Mouse (Mus musculus) E14TG2a.4 (cell line): Measurements from ENCODE around the gene Ino80b.

Source experiments
- H3K27me3 ChIP-seq: 2 replicates; pipeline ENCODE4 v1.6.1; 2014; ENCODE audit warnings: low read length, control low read depth; ENCODE audit not compliant: insufficient read depth
- H3K36me3 ChIP-seq: 2 replicates; pipeline ENCODE4 v1.6.1; 2014; ENCODE audit warnings: low read length, control low read depth; ENCODE audit not compliant: insufficient read depth
- H3K4me1 ChIP-seq: replicated peaks from 2 replicates; pipeline ENCODE4 v1.6.1; 2014; ENCODE audit warnings: low read depth, low read length, control low read depth
- H3K4me3 ChIP-seq: replicated peaks from 2 replicates; pipeline ENCODE4 v1.5.1; 2014; ENCODE audit warnings: mild to moderate bottlenecking, low read length
- H3K9me3 ChIP-seq: 2 replicates; pipeline ENCODE4 v1.6.1; 2014; ENCODE audit warnings: low read length, control low read depth
- CTCF ChIP-seq: conservative IDR thresholded peaks from 2 replicates; pipeline ENCODE4 v1.5.1; 2014; ENCODE audit warnings: low read length
- NANOG ChIP-seq: IDR thresholded peaks from 2 replicates; pipeline ENCODE4 v1.6.1; 2014; ENCODE audit warnings: borderline replicate concordance, low read length, mixed read lengths
- POU5F1 ChIP-seq: IDR thresholded peaks from 2 replicates; pipeline ENCODE4 v1.6.1; 2014; ENCODE audit warnings: low read length, borderline replicate concordance

The Ino80b gene

DNA sequence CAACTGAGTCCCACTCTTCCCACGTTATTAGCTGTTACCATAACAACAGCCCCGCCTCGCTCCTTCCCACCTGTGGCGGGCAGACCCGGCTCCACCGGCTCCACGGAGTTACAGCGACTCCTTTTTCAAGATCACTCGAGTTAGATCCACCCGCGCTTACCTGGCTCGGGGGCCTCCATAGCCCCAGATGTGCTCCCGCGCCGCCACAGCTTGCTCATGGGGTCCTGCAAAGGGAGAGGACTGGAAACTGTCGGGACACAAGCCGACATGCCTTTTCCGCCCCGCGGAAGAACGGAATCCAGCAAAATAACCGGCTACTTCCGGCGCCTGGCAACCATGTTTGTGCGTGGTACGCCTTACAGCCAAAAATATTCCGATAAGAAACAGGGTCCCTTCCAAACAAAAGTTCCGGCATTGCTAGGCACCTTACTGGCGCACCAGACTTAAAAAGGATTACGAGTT, 349 bp downstream of the Ino80b start:
- Histone ChIP-seq H3K9me3 (no peaks in the 10 kb centered on the region), H3K36me3 (peaks cover 13% of the 10 kb centered on the region), H3K4me3 (peak overlapping the region; percentile 91), H3K27me3 (no peaks in the 10 kb centered on the region), H3K4me1 (peaks cover 44% of the 10 kb centered on the region)
- TF ChIP-seq NANOG = no peak

DNA sequence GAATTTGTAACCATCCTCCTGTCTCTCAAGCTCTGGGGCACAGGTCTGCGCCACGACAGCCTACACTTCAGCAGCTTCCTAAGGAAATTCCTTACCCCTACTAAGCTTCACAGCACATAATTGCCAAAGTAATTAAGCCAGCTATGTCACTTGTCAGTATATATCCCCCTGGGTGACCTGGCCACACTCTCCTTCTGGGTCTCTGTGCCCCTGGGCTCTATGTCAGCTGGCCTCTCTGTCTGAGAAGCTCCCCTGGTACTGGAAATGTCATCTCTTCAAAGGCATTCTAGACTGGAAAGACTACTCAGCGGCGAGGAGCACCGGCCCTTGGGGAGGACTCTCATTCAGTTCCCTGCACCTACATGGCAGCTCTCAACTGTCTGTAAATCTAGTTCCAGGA, 2.3 kb downstream of the Ino80b start:
- H3K4me3 ChIP-seq = 0 out of 2 replicates have a peak overlapping the region, but pooled peaks have one; percentile 91
- no peak for TF ChIP-seq CTCF
- TF ChIP-seq NANOG = no peak

DNA sequence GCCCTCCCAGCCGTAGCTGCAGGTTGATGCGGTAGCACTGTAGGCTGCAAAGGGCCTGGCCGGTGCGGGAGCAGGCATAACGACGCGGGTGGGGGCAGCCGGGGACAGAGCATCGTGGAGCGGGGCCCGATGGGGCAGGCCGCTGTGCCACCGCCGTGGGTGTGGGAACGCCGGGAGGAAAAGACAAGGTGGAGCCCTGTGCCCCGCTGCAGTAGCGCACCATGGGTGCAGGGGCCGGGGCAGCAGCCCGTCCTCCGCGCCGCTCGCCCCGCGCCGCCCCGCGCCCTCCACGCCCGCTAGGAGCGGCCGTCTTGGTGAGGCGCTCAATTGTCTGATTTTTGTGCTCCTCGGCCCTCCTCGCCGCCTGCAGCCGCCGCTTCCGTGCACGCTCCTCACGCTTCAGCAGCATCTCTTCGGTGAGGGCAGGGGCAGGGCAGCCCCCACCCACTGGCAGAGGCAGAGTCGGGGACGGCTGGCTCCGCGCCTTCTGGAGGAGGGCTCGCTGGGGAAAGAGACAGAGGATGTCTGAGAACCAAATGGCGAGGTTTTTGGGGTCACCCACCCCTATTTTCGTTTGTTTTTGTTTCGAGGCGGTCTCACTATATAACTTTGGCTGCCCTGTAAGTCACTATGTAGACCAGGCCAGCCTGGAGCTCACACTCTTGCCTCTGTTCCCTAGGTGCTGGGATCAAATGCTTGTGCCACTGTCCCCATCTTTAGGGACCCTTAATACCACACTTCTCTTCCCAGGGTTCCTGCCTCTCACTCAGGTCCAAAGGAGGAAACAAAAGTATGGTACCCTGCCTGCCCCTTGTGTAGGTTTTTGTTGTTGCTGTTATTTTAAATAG, 3.1 kb downstream of the Ino80b start:
- Histone ChIP-seq H3K27me3 (no peaks in the 10 kb centered on the region), H3K9me3 (no peaks in the 10 kb centered on the region), H3K4me1 (peaks cover 67% of the 10 kb centered on the region), H3K36me3 (peaks cover 40% of the 10 kb centered on the region), H3K4me3 (peak overlapping the region; percentile 91)
- TF ChIP-seq POU5F1 (no peak), NANOG (no peak)

More for the DNA sequence above, 2.3 kb downstream of the Ino80b start:
- Histone ChIP-seq H3K4me1 (peaks cover 60% of the 10 kb centered on the region), H3K36me3 (peaks cover 32% of the 10 kb centered on the region), H3K27me3 (no peaks in the 10 kb centered on the region), H3K9me3 (no peaks in the 10 kb centered on the region)

DNA sequence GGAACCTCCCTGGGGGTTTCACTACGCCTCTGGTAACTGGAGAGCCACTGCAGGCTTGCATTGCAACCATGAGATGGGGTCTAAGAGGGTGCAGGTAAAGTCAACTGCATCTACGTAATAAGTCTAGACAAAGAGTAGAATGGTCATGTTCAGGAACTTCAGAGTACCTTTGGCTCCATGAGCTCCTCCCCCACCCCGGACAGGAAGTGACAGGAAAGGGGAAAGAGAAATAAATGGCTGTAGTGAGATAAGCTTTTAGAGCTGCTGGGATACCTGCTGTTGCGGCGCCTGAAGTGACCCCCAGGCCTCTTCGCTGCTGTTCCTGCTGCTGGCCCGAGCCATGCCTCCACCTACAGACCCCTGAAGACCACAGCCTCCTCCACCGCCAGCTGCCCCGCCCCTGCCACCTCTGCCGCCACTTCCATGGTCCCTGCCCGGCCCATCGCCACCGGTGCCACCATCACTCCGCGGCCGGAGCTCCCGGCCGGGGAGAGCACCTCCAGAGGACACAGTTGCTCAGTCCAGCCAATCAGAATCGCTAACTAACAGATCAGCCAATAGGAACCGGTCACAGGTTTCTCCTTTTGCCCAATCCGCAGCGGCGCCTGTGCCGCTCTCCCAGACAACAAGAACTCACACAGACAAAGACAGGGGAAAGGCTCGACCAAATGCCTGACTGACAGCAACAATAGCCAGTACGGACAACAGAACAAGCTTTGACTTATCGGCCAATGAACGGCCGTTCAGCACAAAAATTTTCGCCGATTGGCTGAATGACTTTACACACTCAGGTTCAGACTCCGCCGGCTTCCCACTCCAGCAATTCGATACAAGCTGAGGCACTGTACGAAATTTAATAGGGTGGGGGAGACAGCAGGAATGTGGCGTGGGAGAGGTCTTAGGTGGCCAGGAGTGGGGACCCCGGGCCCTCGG, 4.0 kb downstream of the Ino80b start, which contains the start of gene Wbp1:
Gene Wbp1 (minus strand): TSS at position 630 of the 933 bp plus-strand sequence.
- TF ChIP-seq CTCF = no peak
- no peak for TF ChIP-seq NANOG
- no peak for TF ChIP-seq POU5F1
- H3K27me3 ChIP-seq = no peaks in the 10 kb centered on the region

DNA sequence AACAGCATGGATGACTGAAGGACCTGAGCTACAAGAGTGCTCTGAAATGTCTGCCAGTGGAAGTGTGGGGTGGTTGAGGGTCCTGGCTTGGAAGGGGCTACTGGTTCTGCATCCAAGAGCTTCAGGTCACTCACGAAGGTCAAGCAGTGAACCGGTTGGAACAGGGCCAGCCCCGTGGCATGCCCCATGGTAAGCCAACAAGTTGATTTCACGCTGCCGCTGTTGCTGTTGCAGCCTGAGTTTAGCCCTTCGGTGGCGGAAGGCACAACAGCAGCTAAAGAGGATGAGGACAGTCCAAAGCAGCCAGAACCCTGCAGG, 5.5 kb downstream of the Ino80b start:
- no peaks in the 10 kb centered on the region for H3K9me3 ChIP-seq
- H3K4me1 ChIP-seq = peaks cover 73% of the 10 kb centered on the region
- H3K27me3 ChIP-seq = no peaks in the 10 kb centered on the region
- TF ChIP-seq CTCF = no peak
- H3K36me3 ChIP-seq = peaks cover 48% of the 10 kb centered on the region
- peak overlapping the region; percentile 91; the same call in 1 of the 2 replicates for H3K4me3 ChIP-seq

More for the DNA sequence above, 4.0 kb downstream of the Ino80b start, which contains the start of gene Wbp1:
- peak within 1 kb of the TSS; percentile 91 for H3K4me3 ChIP-seq
- H3K9me3 ChIP-seq = no peaks in the 10 kb centered on the region
- peaks cover 48% of the 10 kb centered on the region for H3K36me3 ChIP-seq
- peaks cover 76% of the 10 kb centered on the region for H3K4me1 ChIP-seq

DNA sequence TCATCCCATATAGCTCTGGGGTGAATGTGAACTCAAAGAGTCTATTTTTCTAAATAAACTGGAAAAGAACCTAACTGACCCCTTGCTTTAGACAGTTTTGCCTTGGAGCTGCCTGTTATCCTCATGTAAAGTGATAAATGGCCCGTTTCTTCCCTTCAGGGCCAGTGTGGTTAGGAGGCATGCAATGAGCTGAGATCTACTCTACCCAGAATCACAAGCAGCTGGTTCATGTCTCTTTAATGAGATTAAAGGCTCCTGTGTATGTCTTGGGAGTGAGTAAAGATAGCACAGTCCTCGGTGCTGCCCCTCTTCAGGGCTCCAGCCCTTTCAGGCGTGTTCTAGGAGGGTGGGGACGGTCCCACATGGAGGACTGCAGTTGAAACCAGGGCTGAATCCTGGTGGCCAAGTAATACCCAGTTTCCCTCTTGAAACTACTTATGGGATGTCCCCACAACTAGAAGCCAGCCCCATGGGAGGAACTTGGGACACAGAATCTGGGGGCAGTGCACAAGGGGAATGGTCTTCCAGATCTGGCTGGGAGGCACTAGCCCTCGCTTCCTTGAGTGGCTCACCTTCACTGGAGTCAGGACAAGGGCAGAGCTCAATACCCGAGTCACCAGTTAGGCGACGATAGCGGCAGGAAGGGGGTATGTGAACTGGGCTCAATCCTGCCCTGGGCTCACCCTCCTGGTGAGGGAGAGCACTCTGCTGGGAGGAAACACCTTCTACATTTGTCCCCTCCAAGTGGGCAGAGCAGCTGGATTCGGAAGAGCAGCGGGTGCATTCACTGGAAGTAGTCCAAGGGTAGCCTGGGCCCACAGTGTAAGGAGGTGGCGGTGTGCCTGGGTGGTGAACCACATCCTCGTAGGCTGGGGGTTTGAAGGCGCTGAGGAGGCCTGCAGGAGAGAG, 6.2 kb downstream of the Ino80b start:
- H3K27me3 ChIP-seq = no peaks in the 10 kb centered on the region
- H3K36me3 ChIP-seq = peaks cover 48% of the 10 kb centered on the region
- no peaks in the 10 kb centered on the region for H3K9me3 ChIP-seq
- TF ChIP-seq POU5F1 (no peak), NANOG (no peak), CTCF (no peak)
- 0 out of 2 replicates have a peak overlapping the region, but pooled peaks have one; percentile 3 for H3K4me3 ChIP-seq
- H3K4me1 ChIP-seq = peaks cover 73% of the 10 kb centered on the region

DNA sequence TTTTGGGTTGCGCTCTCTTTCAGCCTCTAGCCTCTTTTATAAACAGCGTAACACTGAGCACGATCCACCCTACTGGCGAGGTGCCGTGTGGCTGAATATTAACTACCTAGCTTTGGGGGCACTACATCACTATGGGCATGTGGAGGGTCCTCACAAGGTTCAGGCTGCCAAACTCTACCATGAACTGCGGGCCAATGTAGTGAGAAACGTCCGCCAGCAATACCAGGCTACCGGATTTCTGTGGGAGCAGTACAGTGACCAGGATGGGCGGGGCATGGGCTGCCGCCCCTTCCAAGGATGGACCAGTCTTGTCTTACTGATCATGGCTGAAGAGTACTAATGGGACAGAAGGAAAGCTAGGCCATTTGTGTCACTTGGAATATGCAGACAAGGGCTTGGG, 6.9 kb downstream of the Ino80b start:
- H3K27me3 ChIP-seq = no peaks in the 10 kb centered on the region
- no peaks in the 10 kb centered on the region for H3K9me3 ChIP-seq
- H3K4me1 ChIP-seq = peaks cover 71% of the 10 kb centered on the region
- no peak overlapping the region for H3K4me3 ChIP-seq
- TF ChIP-seq NANOG = no peak
- TF ChIP-seq CTCF = no peak
- H3K36me3 ChIP-seq = peaks cover 42% of the 10 kb centered on the region

DNA sequence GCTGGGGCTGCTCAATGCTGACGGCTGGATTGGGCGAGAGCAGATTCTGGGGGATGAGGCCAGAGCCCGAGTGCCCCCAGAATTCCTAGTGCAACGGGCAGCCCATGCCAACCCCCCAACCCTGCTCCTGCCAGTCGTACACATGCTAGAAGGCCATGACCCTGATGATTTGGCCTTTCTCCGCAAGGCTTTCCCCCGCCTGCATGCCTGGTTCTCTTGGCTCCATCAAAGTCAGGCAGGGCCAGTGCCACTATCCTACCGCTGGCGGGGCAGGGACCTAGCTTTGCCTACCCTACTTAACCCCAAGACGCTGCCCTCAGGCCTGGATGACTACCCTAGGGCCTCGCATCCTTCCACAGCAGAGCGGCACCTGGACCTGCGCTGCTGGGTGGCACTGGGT, 7.6 kb downstream of the Ino80b start:
- Histone ChIP-seq H3K36me3 (peaks cover 37% of the 10 kb centered on the region), H3K4me3 (peak overlapping the region; percentile 13; the same call in 1 of the 2 replicates), H3K9me3 (no peaks in the 10 kb centered on the region), H3K27me3 (no peaks in the 10 kb centered on the region), H3K4me1 (peaks cover 65% of the 10 kb centered on the region)
- TF ChIP-seq CTCF (no peak), POU5F1 (no peak), NANOG (no peak)
